Mouse (Mus musculus): Measurements from ENCODE around the gene Slc26a10. TPM values are rescaled to one million over a fixed set of nuclear protein-coding genes. Genes with fewer than 3 reads are reported as not detected.
"Not testable (repeated sequence)": the region's sequence is repeated elsewhere in the genome, so short reads cannot be mapped to it uniquely, and the experiment has no call there.

The Slc26a10 gene
- polyA plus RNA-seq, 3 experiments from 2014 or later, result 3.2 to 4.3 (median 3.2) TPM

DNA sequence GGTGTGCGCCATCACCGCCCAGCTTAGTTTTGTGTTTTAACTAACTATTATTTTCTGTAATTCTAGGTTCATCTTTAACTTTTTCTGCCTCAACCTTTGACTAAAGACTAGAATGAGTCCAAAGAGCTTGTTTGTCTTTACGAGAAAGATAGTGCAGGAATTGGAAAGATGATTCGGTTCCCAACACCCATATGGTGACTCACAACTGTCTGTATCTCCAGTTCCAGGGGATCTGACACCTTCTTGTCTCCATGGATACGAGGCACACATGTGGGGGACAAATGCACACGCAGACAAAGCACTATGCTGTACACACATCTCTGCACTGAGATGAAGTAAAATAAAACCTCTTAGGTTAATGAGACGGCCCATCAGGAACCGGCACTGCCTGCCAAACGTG, 20.4 kb downstream of the Slc26a10 start:
- no peak for ATAC-seq

DNA sequence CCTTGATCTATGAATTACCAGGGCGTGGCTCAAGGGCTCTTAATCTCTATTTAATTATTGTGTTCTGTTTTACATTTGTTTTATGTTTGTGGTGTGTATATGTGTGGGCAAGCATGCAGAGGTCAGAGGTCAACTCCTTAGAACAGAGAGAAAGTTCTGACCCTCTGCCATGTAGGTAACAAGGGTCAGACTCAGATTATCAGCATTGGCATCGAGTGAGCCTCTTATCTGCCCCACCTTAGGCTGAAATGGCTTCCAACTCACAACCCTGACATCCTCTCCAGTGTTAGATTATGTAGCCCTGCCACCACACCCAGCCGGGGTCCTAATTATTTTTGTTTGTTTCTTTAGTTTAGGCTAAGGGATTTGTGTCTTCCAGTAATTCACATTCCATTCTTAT, 22.0 kb downstream of the Slc26a10 start:
- ATAC-seq, result no peak

DNA sequence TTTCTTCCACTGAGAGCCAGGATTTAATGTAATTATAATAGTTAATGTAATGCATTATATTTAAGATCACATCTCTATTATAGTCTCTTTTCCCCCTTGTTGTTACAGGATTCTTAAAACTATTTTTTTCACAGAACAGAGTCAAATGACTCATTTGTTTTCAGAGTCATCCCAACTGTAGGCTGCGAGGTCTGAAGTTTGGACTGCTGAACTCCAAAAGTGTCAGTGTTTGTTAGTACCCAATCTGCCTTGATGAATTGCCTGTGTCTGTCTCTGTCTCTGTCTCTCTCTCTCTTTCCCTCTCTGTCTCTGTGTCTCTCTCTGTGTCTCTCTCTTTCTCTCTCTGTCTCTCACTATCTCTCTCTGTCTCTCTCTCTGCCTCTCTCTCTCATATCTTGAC, 23.9 kb downstream of the Slc26a10 start:
- no peak for ATAC-seq

DNA sequence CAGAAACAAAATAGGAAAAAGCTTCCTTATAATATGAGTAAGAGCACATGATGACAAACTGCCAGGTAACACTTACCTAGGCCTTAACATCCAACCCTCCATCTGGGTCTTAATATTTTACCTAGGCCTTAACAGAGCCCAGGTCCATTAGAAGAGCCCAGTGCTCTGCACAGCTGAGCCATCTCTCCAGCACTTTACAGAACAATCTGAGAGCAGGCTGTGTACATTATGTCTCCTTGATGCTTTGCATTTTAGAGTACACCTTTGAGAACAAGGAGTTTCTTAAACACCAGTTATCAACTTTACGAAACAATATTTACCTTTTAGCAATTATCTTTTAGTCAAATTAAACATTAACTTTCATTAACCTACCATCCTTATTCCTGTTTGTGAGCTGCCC, 24.4 kb downstream of the Slc26a10 start:
- no peak for ATAC-seq

DNA sequence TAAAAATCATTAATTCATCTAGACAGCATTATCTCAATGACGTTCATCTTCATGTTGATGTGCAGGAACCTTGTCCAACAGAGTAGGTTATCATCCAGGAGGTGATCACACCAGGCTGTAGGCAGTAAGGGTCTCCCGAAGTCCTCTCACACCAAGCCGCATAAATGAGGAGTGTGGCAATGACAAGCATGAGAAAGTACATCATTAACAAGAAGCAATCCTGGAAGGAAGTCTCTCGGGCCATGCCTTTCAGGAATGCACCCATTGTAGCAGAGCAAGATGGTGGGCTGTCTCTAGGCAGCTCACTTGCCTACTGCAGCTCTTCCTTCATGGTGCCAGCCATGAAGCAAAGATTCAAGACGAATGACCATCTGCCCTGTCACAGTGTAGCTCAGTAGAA, 25.8 kb downstream of the Slc26a10 start:
- no peak for ATAC-seq

GRCm38 (mm10) chr10:127154241-127154640, 26.2 kb downstream of the Slc26a10 start:
- ATAC-seq, result no peak

DNA sequence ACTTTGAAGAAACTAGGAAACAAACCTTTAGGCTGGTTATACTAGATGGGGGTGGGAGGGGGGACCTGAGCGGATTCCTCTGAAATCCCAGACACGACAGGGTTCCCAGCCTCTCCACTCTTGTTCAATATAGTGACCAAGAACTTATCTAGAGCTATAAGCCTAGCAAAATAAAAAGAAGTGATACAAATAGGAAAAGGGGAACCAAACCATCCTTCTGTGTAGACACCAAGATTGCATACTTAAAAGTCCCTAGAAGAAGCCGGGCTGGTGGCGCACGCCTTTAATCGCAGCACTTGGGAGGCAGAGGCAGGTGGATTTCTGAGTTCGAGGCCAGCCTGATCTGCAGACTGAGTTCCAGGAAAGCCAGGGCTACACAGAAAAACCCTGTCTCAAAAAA, 27.1 kb downstream of the Slc26a10 start:
- no peak for ATAC-seq

DNA sequence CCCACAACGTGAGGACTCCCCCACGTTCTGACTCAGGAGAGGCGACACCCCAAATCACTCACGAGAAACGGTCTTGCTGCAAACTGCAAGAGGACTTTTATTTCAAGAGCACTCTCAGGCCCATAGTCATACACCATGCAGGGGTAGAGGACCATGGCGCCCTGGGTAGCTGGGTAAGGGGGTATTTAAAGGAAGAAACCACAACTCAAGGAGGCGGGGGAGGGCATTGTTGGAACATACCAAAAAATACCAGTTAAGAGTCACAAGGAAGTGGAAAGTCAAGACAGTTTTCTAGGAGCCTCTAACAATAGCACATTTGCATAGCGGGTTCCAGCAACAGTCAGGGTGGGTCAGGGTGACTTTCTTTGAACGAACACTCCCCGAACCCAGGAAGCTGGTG, 27.9 kb downstream of the Slc26a10 start:
- not testable (repeated sequence) for ATAC-seq

GRCm38 (mm10) chr10:127151233-127151632, 29.2 kb downstream of the Slc26a10 start:
- ATAC-seq, result not testable (repeated sequence)

DNA sequence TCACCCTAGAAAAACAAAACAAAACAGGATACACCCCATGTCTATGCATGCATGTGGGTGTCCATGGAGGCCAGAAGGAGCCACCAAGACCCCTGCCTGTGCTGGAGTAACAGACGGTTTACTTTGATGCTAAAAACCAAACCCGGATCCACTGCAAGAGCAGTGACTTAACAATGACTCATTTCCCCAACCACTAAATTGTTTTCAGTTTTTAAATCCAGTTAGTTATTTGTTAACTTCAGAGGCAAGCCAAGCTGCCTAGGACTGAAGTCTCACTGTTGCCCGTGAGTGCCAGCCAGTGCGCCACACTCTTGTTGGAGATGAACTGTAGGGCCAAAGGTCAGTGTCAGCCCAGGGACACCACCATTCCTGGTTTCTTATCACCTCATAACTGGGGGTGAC, 30.0 kb downstream of the Slc26a10 start:
- ATAC-seq, result peak; percentile 74

DNA sequence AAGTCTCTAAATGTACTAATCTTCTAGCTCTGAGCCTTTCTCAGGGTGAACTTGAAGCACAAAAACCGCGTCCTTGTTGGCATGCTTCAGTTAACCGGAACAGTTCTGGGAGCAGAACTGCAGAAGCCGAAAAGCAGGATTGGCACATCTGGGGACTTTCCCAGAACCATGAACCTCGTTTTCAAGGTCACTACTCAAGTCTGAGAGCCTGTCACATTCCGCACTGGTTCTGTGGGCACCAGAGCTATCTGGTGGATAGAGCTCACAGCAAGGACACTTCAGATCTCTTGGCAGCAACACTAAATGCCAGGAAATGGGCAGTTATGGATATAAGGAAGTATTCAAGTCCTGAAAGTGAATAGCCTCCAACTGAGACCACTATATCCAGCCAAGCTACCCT, 33.3 kb downstream of the Slc26a10 start:
- ATAC-seq, result no peak

- ATAC-seq, result no peak
Measured at GRCm38 (mm10) chr10:127145303-127145702, 35.1 kb downstream of the Slc26a10 start.

DNA sequence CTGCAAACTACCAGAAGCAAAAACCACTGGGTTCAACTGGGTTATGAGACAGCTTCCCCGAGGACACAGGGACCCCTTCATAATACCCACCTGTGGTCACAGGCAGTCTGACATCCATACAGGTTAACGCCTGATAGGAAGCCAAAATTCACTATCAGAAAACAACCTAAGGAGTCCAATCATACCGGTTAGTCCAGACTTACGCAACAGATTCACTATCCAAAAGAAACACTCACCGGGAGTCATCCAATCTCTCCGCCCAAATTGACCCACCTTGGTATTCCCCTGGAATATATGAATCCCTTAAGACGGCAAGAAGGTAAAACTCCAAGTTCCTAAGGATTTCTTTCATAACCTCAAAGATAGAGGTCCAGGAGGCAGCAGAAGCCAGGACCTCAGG, 35.9 kb downstream of the Slc26a10 start:
- no peak for ATAC-seq

GRCm38 (mm10) chr10:127143228-127143627, 37.2 kb downstream of the Slc26a10 start:
- no peak for ATAC-seq

- peak; percentile 74 for ATAC-seq
Measured at GRCm38 (mm10) chr10:127141500-127141899, 38.9 kb downstream of the Slc26a10 start.

GRCm38 (mm10) chr10:127140971-127141370, 39.5 kb downstream of the Slc26a10 start:
- peak; percentile 28 for ATAC-seq

- no peak for ATAC-seq
Measured at GRCm38 (mm10) chr10:127138328-127139141, 41.9 kb downstream of the Slc26a10 start.

- no peak for ATAC-seq
Measured at GRCm38 (mm10) chr10:127137896-127138295, 42.5 kb downstream of the Slc26a10 start.

- peak; percentile 70 for ATAC-seq
Measured at GRCm38 (mm10) chr10:127136510-127136909, 43.9 kb downstream of the Slc26a10 start.

- peak; percentile 49 for ATAC-seq
Measured at GRCm38 (mm10) chr10:127135118-127135836, 45.2 kb downstream of the Slc26a10 start.

GRCm38 (mm10) chr10:127134394-127135035, 45.9 kb downstream of the Slc26a10 start:
- not testable (repeated sequence) for ATAC-seq

DNA sequence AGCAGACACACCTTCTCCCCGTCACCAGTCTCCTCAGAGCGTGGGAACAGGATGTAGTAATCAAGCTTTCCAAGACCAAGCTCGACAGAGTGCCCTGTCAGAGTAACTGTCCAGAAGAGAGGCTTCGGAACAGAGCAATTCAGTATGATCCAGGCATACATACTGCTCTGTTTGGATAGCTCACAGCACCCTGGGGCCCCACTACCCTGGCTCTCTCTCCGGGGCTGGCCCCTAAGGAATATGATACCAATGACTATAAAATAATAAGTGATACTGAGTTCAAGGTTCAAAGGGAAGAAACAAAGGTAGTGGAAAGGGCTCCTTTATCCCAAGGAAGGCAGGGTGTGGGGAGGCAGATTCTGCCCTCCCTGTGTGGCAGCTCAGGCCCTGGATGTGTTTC, 48.0 kb downstream of the Slc26a10 start:
- ATAC-seq, result no peak

- ATAC-seq, result no peak
Measured at GRCm38 (mm10) chr10:127129431-127129830, 51.0 kb downstream of the Slc26a10 start.
